Mouse (Mus musculus): ENCODE data around the gene Gorasp1.

Gene Gorasp1

DNA sequence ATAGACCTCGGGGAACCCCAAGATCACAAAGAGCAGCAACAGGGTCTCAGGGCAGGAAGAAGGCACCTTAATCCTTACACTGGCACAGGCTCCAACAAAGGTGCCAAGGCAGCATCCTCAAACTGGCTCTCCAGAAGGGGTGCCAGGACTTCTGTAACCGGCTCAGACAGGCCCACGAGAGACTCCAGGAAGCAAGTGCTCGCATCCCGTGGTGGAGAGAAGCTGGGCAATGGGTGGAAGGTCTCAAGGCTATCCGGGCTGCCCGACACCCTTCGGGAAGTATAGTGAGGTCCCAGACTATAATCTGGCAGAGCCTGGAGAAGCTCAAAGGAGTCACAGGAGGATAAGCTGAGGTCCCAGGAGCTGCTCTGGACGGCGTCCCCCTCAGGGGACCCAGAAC is 34.8 kb upstream of the Gorasp1 start:
- no peak for DNase-seq

DNA sequence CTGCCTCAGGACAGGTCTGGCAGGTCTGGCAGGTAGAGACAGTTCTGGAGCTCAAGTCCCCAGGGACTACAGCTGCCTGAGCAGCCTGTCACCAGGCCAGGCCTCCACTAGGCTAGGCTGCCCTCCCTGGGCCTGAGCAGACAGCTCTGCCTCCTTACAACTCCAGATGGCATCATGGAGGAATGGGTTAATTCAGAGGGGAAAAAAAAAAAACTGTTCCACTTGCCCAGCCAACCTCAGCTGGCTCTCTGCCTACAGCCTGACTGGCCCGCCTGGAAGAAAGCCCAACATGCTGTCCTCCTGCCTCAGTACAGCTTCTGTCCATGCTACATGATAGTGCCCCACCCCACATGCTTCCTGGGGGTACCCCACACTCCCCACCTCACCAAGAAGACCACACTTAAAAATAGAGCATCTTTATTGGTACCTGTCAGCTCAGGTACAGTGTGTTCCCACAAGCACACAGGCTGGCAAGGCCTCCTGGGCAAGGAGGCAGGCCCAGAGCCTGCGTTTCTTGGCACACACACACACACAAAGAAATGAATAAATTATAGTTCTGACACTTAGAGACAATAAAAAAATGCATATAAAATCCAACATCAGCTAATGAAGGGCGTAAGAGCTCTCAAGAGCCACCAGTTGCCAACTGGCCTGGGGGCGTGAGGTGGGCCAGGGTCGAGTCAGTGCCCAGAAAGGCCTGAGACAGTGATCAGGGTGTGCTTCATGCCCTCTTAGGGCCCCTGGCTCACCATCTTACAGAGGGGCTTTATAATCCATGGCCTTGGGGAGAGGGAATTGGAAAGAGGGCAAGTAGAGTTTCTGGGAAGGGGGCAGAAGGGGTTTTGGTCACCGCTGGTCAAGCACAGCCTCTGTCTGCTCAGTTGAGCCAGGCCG is 33.6 kb upstream of the Gorasp1 start:
- peak in 1 of 2 experiments; percentile 41 for DNase-seq

DNA sequence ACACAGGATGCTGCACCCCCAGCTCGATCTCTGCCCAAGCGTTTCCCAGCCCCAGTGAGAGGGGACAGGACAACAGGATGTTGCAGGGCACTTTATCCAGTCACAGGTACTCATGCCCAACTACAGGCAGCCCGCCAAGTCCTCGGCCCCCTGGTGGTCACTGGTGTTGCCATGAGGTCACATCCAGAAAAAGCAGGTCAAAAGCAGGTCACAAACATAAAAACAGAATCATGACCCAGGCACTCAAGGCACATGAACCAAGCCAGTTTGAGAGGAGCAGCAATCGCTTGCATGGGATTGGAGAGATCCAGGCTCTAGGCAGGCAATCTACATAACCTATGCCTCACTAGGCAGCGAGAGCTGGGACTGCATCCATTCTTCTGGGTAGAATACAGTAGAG is 32.9 kb upstream of the Gorasp1 start:
- DNase-seq: peak; percentile 70 to 82

DNA sequence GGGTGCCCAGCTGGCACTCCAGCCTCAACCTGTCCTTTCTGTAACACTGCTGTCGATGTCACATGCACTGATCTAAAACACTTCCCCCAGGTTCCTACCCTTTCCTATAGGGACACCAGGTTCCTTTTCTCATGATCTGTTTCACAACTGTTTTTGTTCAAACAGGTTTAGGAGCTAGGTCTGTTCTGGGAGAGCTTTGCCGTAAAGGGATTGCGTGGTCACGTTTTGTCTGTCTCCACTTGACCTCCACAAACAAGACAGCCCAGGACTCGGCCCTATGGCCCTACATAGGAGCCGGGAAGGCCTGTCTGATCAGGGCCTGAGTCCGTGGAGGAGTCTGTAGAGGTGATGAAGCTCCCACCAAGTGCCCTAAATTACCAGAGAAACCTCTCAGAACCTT is 32.4 kb upstream of the Gorasp1 start:
- no peak for DNase-seq

DNA sequence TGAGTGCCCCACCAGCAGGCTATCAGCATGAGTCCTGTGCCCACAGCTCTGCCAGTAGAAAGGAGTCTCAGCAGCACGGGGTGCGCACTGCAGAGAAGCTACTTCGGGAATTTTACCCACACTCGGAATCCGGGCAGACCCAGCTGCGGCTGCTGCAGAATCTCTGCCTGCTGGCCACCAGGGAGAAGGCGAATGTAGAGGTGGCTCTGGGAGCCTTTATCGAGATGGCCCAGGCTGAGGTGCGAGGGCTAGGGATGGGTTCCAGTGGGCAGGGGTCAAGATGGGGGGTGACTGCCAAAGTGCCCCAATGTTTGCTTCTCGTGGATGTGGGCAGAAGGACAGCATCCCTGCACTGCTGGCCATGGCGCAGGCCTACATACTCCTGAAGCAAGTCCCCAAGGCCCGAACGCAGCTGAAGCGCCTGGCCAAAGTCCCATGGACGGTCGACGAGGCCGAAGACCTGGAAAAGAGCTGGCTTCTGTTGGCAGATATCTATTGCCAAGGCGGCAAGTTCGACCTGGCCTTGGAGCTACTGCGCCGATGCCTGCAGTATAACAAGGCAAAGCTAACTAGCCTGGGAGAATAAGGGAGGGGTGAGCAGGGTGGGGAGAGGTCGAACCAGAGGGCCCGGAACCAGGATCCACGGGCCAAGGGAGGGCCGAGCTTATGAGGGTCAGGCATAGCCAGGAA is 29.0 kb upstream of the Gorasp1 start:
- no peak for DNase-seq

DNA sequence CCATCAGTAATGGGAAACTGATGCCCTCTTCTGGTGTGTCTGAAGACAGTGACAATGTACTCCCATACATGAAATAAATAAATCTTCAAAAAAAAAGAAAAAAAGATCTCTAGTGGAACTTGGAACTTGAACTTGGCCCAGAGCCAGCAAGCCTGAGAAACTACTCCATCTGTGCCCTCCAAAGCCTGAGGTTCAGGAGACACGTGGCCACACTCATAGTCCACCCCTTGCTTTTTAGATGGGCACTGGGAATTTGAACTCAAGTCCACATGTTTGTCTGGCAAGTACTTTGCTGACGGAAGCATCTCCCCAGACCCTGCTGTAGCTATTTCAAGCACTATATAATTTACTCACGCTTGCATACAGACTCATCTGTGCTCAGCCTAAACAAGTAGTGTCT is 27.8 kb upstream of the Gorasp1 start:
- DNase-seq: no peak

DNA sequence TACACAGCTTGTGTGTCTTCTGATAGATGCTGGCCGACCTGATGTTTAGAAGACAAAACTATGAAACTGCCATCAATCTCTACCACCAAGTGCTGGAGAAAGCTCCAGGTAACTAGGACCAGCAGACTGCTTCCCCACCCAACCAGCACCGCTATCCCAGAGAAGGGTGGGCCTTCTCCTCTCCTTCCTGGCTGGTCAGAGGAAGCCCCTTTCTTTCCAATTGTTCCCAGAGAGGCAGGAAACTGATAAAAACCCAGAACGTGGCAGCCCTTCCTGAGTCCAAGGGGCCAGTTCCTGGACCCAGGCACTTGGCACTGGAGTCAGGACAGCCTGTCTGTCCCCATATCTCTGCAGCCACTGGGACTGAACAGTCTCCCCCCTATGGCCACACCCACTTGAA is 26.8 kb upstream of the Gorasp1 start:
- DNase-seq: peak; percentile 77 to 86

DNA sequence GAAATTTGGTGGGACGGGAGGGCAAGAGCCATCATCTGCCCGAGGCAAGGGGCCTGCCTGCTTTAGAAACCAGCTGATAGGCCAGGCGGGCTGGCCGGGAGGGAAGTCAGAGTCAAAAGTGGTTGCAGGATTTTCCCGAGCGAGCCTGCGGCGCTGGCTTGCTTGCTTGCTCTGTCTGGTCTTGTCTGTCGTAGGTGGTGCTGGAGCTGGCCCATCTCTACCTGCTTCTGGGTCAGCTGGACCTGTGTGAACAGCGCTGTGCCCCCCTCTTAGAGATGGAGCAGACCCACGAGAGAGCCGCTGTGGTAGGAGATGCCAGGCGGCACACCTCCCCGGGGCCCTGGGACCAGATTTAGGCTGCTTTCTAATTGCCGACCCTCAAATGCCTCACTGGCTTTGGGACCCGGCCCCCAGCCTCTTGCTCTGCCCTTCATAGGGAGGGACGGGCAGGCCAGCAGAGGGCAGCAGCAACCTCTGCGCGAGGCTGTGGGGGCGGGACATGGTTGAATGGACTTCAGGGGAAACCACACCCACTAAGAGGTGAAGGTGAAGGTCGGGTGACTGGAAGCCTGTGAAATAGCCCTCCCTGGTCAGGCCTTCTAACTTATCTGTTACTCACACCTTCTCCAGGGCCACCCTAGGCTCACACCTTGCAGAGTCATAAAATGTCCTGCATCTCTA is 25.8 kb upstream of the Gorasp1 start:
- peak; percentile 81 to 87 for DNase-seq

DNA sequence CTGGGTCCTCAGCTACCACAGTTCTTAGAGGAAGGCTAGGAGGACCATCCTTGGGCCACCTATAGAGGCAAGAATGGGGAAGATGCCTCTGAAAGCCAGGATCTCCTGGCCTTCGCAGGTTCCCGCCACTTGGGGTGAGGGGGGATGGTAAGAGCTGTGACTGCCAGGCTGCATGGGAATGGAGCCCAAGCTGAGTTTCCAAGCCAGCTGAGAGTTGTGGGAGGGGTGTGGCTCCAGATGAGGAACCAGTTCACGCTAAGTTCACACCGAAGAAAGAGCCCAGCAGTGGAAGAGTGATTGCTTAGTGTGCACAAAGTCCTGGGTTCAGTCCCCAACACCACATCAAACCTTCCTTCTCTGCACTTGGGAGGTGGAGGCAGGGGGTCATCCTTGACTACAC is 24.9 kb upstream of the Gorasp1 start:
- DNase-seq: no peak

DNA sequence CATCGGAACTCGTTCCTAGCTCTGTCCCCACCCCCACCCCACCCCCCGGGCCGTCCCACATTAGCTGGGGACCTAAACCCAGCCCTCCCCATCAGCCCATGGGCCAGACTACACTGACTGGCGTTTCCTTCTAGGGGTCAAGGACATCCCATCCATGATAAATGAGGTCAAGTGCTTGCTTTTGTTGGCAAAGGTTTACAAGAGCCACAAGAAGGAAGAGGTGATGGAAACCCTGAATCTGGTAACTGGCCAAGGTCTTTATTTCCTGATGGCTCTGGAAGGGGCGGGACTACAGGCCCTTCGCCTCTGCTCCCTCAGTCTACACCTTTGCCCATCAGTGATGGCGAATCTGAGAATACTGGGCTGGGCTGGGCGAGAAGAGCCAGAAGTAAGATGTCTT is 21.5 kb upstream of the Gorasp1 start:
- DNase-seq: no peak

DNA sequence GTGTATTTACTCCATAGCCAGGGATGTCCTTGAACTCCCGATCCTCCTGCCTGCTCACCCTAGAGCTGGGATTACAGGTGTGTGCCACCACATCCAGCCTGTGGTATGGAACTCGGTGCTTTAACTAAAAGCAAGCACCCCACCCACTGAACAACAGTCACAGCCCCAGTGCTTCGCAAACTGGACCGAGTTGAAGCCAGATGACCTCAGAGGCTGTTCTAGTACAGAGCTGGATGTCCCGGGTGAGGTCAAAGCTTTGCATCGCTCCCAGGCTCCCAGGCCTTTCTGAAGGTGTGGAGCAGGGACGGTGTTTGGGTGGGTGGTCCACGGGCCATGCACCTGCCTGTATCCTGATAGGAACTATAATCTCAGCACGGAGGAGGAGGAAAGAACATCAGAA is 14.0 kb upstream of the Gorasp1 start:
- no peak for DNase-seq

DNA sequence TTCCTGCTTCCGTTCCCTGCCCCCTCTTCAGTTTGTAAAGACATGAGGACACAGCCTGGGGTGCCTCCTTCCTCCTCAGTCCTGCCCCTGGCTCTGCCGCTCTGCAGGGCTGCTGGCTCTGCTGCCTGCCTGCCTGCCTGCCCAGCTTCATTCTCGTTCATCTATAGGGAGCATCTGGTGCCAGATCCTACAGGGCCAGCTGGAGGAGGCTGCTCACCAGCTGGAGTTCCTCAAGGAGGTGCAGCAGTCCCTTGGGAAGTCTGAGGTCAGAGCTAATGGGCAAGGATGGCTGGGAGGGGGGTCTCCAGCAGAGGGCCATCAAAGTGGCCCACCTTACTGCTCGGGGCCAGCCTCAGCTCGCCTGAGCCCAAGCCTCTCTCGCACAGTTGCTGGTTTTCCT is 13.1 kb upstream of the Gorasp1 start:
- no peak for DNase-seq

DNA sequence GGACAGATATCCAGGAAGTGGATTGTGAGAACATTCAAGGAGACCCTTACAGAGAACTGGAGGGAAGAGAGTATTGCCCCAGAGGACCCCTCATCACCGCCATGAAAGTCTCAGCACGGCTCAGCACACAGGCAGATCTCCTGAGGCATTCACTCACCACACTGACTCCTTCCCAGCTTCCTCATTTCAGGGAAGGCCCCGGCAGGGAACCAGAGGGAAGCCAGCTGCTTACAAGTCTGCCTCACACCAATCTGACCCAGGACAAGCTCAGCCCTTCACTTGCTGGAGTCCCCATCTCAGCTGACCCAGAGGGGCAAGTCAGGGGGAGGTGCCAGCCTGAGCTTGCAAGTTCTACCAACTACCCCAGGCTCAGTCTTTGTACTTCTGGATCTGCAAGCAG is 11.4 kb upstream of the Gorasp1 start:
- DNase-seq: no peak

DNA sequence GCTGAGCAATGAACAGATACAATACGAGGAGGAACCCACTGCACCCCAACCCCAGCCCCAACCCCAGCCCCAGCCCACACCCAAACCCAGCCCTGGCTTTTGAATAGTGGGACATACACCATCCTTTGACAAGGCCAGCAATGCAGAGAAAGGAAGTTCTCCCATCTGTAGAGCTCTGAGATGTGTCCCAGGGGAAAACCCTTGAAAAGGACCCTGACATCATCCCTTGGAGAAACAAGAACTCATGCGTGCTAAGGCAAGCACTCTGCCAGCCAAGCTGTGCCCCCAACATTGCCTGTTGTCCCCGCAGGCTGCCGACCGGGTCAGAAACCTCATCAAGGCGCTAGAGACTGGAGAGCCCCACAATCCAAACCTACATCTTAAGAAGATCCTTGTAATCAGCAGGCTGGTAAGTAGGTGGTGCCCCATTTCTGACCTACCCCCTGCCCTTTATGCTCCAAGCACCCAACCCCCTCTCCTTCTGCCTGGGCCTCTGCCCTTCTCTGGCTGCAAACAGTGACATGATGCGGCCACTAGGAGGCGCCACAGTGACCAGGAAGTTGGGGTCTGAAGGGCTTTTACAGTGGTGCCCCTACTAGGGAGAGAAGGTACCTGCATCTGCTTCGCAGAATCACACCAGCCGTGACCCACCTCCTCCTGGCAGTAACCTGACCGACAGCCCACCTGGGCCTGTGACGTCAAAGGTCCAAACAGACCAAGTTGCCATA is 8.0 kb upstream of the Gorasp1 start:
- no peak for DNase-seq

DNA sequence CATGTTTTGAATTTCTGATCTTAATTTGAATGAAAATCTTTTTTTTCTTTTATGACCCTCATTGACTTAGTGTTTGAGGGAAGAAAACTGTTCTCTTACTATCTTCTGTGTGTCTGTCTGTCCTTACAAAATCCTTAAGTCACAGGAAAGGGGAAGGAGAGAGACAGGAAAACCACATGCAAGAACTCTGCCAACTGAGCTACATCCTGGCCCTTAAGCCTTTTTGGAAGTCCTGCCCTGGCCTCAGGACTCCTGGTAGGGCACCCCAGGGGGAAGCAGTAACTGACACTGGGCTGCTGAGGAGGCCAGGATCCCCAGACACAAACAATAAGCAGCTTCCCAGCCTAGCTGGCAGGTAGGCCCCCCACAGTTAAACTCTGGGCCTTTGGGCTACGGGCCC is 6.0 kb upstream of the Gorasp1 start:
- no peak for DNase-seq

DNA sequence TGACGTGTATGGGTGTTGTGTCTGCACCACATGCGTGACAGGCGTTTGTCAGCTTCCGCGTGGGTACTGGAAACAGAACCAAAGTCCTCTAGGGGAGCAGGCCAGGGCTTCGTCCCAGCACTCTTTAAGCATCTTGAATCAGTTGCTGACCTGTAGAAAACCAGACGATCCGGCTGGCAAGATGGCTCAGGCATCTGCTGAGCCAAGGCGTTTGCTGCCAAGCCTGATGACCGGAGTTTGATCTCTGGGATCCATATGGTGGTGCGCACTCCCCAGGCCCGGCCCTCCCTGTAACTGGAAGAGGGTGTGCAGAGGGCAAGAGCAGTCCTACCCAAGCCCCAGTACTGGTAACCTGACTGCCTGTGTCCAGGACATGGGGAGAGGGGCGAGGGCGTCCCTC is 4.5 kb upstream of the Gorasp1 start:
- DNase-seq: no peak

DNA sequence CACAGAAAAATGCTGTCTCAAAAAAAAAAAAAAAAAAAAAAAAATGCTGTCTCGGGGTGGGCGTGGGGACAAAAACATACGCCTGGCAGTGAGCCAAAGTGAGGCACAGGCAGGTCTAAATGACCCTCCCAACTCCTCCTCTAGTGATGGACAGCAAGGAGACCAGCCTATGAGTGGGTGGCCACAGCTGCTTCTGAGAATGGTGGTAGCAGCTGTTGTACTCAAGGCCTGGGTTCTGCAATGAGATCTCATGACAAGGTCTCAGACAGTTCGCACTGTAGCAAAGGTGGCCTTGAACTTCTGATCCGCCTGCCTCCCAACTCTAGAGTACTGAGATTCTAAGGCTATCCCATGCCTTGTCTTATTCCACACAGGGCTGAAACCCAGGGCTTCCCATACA is 4.0 kb upstream of the Gorasp1 start:
- no peak for DNase-seq

DNA sequence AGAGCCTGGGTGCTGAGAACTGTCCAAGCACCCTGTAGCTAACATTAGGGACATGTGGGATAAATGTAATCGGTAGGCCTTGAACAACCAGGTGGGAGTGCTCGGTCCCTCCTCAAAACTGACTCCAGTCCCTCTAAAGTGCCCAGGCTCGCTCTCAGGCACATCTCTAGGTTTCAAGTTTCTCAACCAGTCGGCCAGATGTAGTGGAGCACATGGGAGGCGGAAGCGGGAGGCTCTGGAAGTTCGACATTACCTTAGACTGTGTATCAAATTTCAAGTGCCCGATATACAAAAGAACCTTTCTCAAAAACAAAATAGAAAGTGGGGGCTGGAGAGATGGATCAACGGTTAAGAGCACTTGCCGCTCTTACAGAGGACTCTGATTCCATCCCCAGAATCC is 2.3 kb upstream of the Gorasp1 start:
- peak in 1 of 2 experiments; percentile 33 for DNase-seq

DNA sequence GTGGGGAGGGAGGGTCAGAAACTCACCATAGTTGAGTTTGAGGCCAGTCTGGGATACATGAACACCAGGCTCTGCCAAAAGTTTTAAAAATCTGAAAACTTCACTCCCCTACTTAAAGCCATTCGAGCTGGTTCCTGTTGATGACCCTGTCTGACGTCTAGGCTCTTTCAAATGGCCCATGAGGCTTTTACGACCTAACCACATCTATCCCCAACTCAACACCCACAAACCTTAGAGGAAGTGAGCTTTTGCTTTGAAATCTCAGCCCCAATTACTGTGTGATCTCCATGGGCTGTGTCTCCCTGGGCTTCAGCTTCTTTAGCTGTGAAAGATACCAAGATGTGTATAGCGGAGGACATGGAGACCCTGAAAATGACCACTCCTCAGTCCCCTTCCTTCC is 1.1 kb upstream of the Gorasp1 start:
- DNase-seq: no peak

DNA sequence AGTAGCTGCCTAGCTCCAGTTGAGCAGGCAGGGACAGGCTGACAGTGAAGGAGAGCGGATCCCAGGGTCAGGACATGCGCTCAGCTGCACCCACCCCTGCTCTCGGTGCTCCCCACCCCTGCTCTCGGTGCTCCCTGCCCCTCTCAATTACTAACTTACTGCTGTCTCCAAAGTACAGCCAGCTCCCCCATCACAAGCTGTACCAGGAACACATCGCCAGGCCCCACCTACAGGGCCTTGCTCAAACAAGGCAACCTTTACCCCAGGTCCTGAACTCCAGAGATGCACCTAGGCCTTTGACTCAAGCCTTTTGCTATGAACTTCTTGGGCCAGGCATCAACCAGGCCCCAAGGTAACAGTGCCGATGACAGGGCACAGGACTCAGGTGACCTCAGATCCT is 3.7 kb downstream of the Gorasp1 start:
- no peak for DNase-seq

DNA sequence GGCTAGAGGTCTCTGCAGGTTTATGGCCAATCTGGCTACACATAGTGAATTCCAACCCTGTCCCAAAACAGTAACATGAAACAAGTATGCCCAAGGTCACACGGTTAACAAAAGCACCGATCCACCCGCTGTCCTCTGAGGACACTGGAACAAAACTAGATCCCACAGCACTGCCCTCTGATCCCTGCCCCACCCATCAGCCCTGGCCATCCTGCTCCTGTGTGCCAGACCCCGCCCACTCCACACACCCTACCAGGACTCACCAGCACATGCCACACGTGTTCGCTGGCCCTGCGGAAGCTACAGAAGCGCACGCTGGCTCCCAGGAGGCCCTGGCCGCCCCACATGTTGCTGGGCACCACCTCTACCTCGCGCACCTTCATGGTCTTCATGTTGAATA is 5.0 kb downstream of the Gorasp1 start:
- no peak for DNase-seq

DNA sequence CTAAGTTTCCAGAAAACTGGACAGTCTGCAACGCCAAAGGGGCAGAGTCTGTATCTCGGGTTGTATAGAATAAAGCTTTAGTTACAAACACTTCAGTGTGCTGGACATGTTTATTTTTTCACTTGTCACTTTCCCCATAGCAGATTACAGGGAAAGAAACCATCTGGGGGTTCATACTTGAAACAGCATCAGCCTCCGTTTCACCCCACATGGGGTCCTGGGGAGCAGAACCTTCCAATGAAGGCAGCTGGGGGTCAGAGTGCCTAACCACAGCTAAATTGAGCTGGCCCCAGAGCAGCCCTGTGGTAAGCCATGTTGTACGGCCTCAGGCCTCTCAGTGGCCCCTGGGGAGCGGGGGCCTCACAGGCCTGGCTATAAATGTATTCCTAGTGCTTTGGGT is 10.9 kb downstream of the Gorasp1 start:
- DNase-seq: no peak

DNA sequence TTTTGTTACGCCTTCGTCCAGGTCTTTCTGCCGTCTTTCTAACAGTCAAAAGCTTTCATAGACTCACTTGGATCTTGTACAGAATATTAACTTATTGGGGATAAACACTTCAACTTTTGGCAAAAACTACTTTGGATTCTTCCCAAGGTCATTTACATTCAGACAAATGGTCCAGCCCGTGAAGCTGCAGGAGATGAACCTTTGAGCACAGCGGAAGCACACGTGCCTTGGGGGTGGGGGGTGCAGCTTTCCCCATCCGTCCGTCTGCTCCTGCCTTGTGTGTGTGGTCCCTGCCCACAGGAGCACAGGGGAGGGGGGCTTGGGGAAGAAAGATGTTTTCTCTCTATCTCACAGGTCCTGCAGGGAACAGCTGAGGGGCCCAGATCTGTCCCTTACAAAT is 11.6 kb downstream of the Gorasp1 start:
- DNase-seq: no peak
